Mouse (Mus musculus) cerebellum, postnatal 10 days (tissue): ENCODE measurements around the gene Spryd3.

Experiments used
- DNase-seq, 2 experiments: peaks; one replicate each; pipeline ENCODE4 v3.0.0; 2021; ENCODE audit warnings: mixed read lengths in 2 of 2

Gene Spryd3

GRCm38 (mm10) chr15:102112827-102113226, 23.2 kb downstream of the Spryd3 start:
- DNase-seq = peak in 1 of 2 experiments; percentile 39

GRCm38 (mm10) chr15:102112181-102112580, 23.9 kb downstream of the Spryd3 start:
- peak in 1 of 2 experiments; percentile 35 for DNase-seq

- peak; percentile 60 to 68 for DNase-seq
Observed at GRCm38 (mm10) chr15:102111495-102111829, 24.6 kb downstream of the Spryd3 start.

GRCm38 (mm10) chr15:102110701-102111494, 25.1 kb downstream of the Spryd3 start:
- DNase-seq = peak in 1 of 2 experiments; percentile 48

GRCm38 (mm10) chr15:102110271-102110670, 25.8 kb downstream of the Spryd3 start:
- no peak for DNase-seq

GRCm38 (mm10) chr15:102108651-102109525, 27.1 kb downstream of the Spryd3 start:
- DNase-seq = peak; percentile 93 to 94

GRCm38 (mm10) chr15:102107689-102108573, 28.1 kb downstream of the Spryd3 start:
- DNase-seq = peak; percentile 92 to 93

GRCm38 (mm10) chr15:102106754-102107456, 29.1 kb downstream of the Spryd3 start:
- peak; percentile 81 to 82 for DNase-seq

GRCm38 (mm10) chr15:102105764-102106730, 30.0 kb downstream of the Spryd3 start:
- peak; percentile 66 to 72 for DNase-seq

GRCm38 (mm10) chr15:102105360-102105759, 30.7 kb downstream of the Spryd3 start:
- peak; percentile 41 to 64 for DNase-seq

- peak; percentile 29 to 42 for DNase-seq
Observed at GRCm38 (mm10) chr15:102103947-102104555, 32.0 kb downstream of the Spryd3 start.

GRCm38 (mm10) chr15:102103371-102103946, 32.6 kb downstream of the Spryd3 start:
- peak in 1 of 2 experiments; percentile 30 for DNase-seq

GRCm38 (mm10) chr15:102102548-102103121, 33.4 kb downstream of the Spryd3 start:
- DNase-seq = peak in 1 of 2 experiments; percentile 34

- DNase-seq = peak; percentile 37 to 47
Observed at GRCm38 (mm10) chr15:102101672-102102541, 34.1 kb downstream of the Spryd3 start.

GRCm38 (mm10) chr15:102100996-102101671, 34.9 kb downstream of the Spryd3 start:
- DNase-seq = peak; percentile 19 to 51

GRCm38 (mm10) chr15:102100161-102100981, 35.7 kb downstream of the Spryd3 start, which contains the start of gene Tns2:
Gene Tns2 (plus strand): TSS chr15:102100413.
- peak; percentile 78 to 83 for DNase-seq

GRCm38 (mm10) chr15:102099771-102100160, 36.3 kb downstream of the Spryd3 start:
- DNase-seq = no peak
